Comparison of ENCODE assay signal across 30 mouse cellular contexts in genomic region chr1:193537616-193538015, GRCm38 (mm10).
"Had no signal": no experiment of that assay in that cellular context is flagged by ENCODE, and none has a peak within 500 bp of the region (broad histone marks: within the 10 kb centered on the region; RNA-seq: fewer than 3 reads in every experiment).

No protein-coding gene starts in this region.

- H3K27me3 ChIP-seq: limb, embryonic 12.5 days; limb, embryonic 15.5 days; liver, embryonic 13.5 days; lung, embryonic 15.5 days; megakaryocyte, embryonic 14.5 days; midbrain, embryonic 12.5 days; midbrain, embryonic 13.5 days; midbrain, embryonic 15.5 days; neural tube, embryonic 12.5 days had no signal

- DNase-seq: left cerebral cortex, postnatal 4 days; liver; liver, embryonic 13.5 days; liver, postnatal 0 days; lung, adult 18-20 months; lung, adult 2 months; lung, embryonic 14.5 days; lung, postnatal 10 days; lung, postnatal 14 days; lung, postnatal 36 days; lung, postnatal 4 days had no signal

- H3K9me3 ChIP-seq: limb, embryonic 10.5 days; limb, embryonic 12.5 days; limb, embryonic 13.5 days; limb, embryonic 15.5 days; liver, embryonic 12.5 days; liver, embryonic 13.5 days; liver, embryonic 15.5 days; lung, embryonic 15.5 days; megakaryocyte, embryonic 14.5 days; midbrain, embryonic 10.5 days; midbrain, embryonic 12.5 days; midbrain, embryonic 13.5 days; midbrain, embryonic 15.5 days; neural tube, embryonic 12.5 days had no signal

- H3K4me2 ChIP-seq: limb, embryonic 12.5 days; limb, embryonic 13.5 days; limb, embryonic 15.5 days; liver, embryonic 11.5 days; liver, embryonic 12.5 days; liver, embryonic 13.5 days; liver, embryonic 15.5 days; lung, embryonic 14.5 days; lung, embryonic 15.5 days; midbrain, embryonic 12.5 days; midbrain, embryonic 13.5 days; midbrain, embryonic 15.5 days; neural tube, embryonic 12.5 days had no signal

- ATAC-seq: liver, embryonic 12.5 days; liver, postnatal 0 days; lung, postnatal 0 days; midbrain, embryonic 13.5 days; midbrain, embryonic 15.5 days; midbrain, embryonic 16.5 days had no signal

- H3K36me3 ChIP-seq: limb, embryonic 10.5 days; limb, embryonic 12.5 days; limb, embryonic 13.5 days; limb, embryonic 15.5 days; liver, embryonic 12.5 days; liver, embryonic 13.5 days; liver, embryonic 15.5 days; lung, embryonic 15.5 days; midbrain, embryonic 10.5 days; midbrain, embryonic 12.5 days; midbrain, embryonic 13.5 days; midbrain, embryonic 15.5 days; neural tube, embryonic 12.5 days had no signal

- H3K9ac ChIP-seq: limb, embryonic 12.5 days; limb, embryonic 13.5 days; limb, embryonic 15.5 days; liver, embryonic 12.5 days; liver, embryonic 13.5 days; liver, embryonic 14.5 days; liver, embryonic 15.5 days; liver, postnatal 0 days; lung, embryonic 14.5 days; lung, embryonic 15.5 days; midbrain, embryonic 12.5 days; midbrain, embryonic 13.5 days; midbrain, embryonic 15.5 days; neural tube, embryonic 12.5 days had no signal

- H3K27ac ChIP-seq: limb, embryonic 10.5 days; limb, embryonic 12.5 days; limb, embryonic 13.5 days; limb, embryonic 15.5 days; liver, embryonic 12.5 days; liver, embryonic 13.5 days; liver, embryonic 14.5 days; liver, embryonic 15.5 days; lung, embryonic 15.5 days; macrophage; midbrain, embryonic 10.5 days; midbrain, embryonic 12.5 days; midbrain, embryonic 13.5 days; midbrain, embryonic 15.5 days; neural tube, embryonic 12.5 days had no signal

- H3K4me3 ChIP-seq: limb, embryonic 10.5 days; limb, embryonic 12.5 days; limb, embryonic 13.5 days; limb, embryonic 15.5 days; liver, embryonic 12.5 days; liver, embryonic 13.5 days; liver, embryonic 15.5 days; lung, embryonic 15.5 days; megakaryocyte, embryonic 14.5 days; midbrain, embryonic 10.5 days; midbrain, embryonic 12.5 days; midbrain, embryonic 13.5 days; midbrain, embryonic 15.5 days; myocyte; neural tube, embryonic 12.5 days had no signal

- H3K4me1 ChIP-seq: liver, embryonic 12.5 days; liver, embryonic 13.5 days; liver, embryonic 15.5 days; megakaryocyte, embryonic 14.5 days had no signal
